Mouse (Mus musculus) G1E (cell line): Measurements from ENCODE around the gene Prr15l. TPM values are rescaled to one million over a fixed set of nuclear protein-coding genes. Genes with fewer than 3 reads are reported as not detected.

Experiments used
- ATAC-seq: 2 replicates; pipeline ENCODE4 v1.8.0; 2016; ENCODE audit warnings: mild to moderate bottlenecking; ENCODE audit not compliant: insufficient number of reproducible peaks, poor library complexity, low FRiP score, severe bottlenecking; ENCODE audit errors: extremely low read depth
- DNase-seq: peaks from one replicate; pipeline ENCODE4 v3.0.0; 2012; ENCODE audit warnings: low spot score
- H3K27me3 ChIP-seq: 2 replicates; pipeline ENCODE4 v1.6.1; 2012; ENCODE audit warnings: mild to moderate bottlenecking, low read length, inconsistent platforms; ENCODE audit not compliant: insufficient read depth
- H3K36me3 ChIP-seq: replicated peaks from 2 replicates; pipeline ENCODE3; 2012; ENCODE audit warnings: mild to moderate bottlenecking, inconsistent platforms
- H3K4me1 ChIP-seq: 2 replicates; pipeline ENCODE4 v1.6.1; 2012; ENCODE audit warnings: low read depth, low read length, inconsistent platforms, mixed read lengths; ENCODE audit not compliant: insufficient read depth
- H3K4me3 ChIP-seq: 2 replicates; pipeline ENCODE4 v1.5.1; 2012; ENCODE audit warnings: low read depth, mild to moderate bottlenecking, inconsistent platforms, low read length, moderate library complexity, mixed read lengths
- H3K9me3 ChIP-seq: replicated peaks from 2 replicates; pipeline ENCODE4 v1.6.1; 2012; ENCODE audit warnings: inconsistent platforms
- CTCF ChIP-seq: IDR thresholded peaks from 2 replicates; pipeline ENCODE4 v1.5.1; 2012; ENCODE audit warnings: low read depth, low read length, inconsistent platforms, mixed read lengths
- GATA1 ChIP-seq: IDR thresholded peaks from 2 replicates; pipeline ENCODE4 v1.6.1; 2012; ENCODE audit warnings: borderline replicate concordance, low read length, inconsistent platforms, mixed read lengths
- GATA2 ChIP-seq: IDR thresholded peaks from 2 replicates; pipeline ENCODE4 v1.6.1; 2012; ENCODE audit warnings: low read depth, low read length, inconsistent platforms, borderline replicate concordance
- POLR2AphosphoS5 ChIP-seq: IDR thresholded peaks from 2 replicates; pipeline ENCODE4 v1.6.1; 2012; ENCODE audit warnings: low read depth, low read length, inconsistent platforms; ENCODE audit not compliant: insufficient replicate concordance
- TAL1 ChIP-seq: conservative IDR thresholded peaks from 2 replicates; pipeline ENCODE4 v1.6.1; 2012; ENCODE audit warnings: low read depth, low read length, inconsistent platforms, mixed read lengths
- polyA plus RNA-seq: library from polyadenylated mRNA; stranded (reverse); fragments of >175 nt; gene quantifications from 2 replicates; pipeline ENCODE4 v1.2.3, GENCODE M21; 2012
- total RNA-seq, 2 experiments: library from RNA; stranded (forward) in 1 of 2; stranded (reverse) in 1 of 2; fragments of 200-1000 nt in 1 of 2; fragments of >200 nt in 1 of 2; fragmentation: Nextera tagmentation in 1 of 2; gene quantifications; 2 replicates each; pipeline ENCODE4 v1.2.3; 2014 to 2017

The Prr15l gene
- total RNA-seq (2014; fragmentation: Nextera tagmentation) (not detected in 2 replicates), total RNA-seq (2017) (0.05 and 0.17 TPM in 2 replicates), polyA plus RNA-seq (0.11 and 0.17 TPM in 2 replicates)

- TF ChIP-seq CTCF: no peak
- TF ChIP-seq POLR2AphosphoS5: no peak
- TF ChIP-seq GATA2: no peak
- no peak for TF ChIP-seq TAL1
- no peaks in the 10 kb centered on the region for H3K9me3 ChIP-seq
- peaks cover 12% of the 10 kb centered on the region for H3K27me3 ChIP-seq
- H3K4me3 ChIP-seq: no peak within 1 kb of the TSS
- ATAC-seq (no peak), DNase-seq (no peak)
- H3K36me3 ChIP-seq: no peaks in the 10 kb centered on the region
- peaks cover 85% of the 10 kb centered on the region for H3K4me1 ChIP-seq
These were observed at the start of gene Prr15l for GRCm38 (mm10) chr11:96928088-96928487. Prr15l (plus strand) TSS chr11:96928104.

DNA sequence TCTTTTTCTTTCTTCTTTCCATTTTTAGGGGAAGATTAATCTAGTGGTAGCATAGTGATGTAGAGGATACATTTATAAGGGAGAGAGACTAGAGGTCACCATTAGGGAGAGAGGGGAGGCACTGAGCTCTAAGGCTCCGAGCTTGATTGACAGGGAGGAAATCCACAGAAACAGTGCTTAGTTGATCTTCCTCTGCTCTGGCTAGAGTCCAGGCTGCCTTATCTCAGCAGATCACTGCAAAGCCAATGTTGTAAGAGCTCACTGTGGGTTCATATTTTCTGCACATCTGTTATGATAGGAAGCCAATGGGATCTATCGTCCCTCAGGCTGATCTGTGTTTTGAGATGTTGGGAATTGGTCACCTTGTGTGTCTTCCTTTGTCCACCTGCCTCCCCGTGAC is 49.2 kb upstream of the Prr15l start:
- H3K9me3 ChIP-seq: no peaks in the 10 kb centered on the region
- ATAC-seq: no peak
- peaks cover 69% of the 10 kb centered on the region for H3K27me3 ChIP-seq
- DNase-seq: no peak
- H3K4me1 ChIP-seq: peaks cover 3% of the 10 kb centered on the region; the same call in 1 of the 2 replicates
- H3K36me3 ChIP-seq: no peaks in the 10 kb centered on the region
- TF ChIP-seq GATA1 (no peak), POLR2AphosphoS5 (no peak), TAL1 (no peak), GATA2 (no peak), CTCF (no peak)
- H3K4me3 ChIP-seq: no peak overlapping the region

- no peaks in the 10 kb centered on the region for H3K9me3 ChIP-seq
- DNase-seq (no peak), ATAC-seq (no peak)
- peaks cover 3% of the 10 kb centered on the region; the same call in 1 of the 2 replicates for H3K4me1 ChIP-seq
- TF ChIP-seq TAL1 (no peak), GATA1 (no peak), GATA2 (no peak), POLR2AphosphoS5 (no peak), CTCF (no peak)
- peaks cover 70% of the 10 kb centered on the region for H3K27me3 ChIP-seq
- H3K36me3 ChIP-seq: no peaks in the 10 kb centered on the region
- no peak overlapping the region for H3K4me3 ChIP-seq
These were observed 48.5 kb upstream of the Prr15l start for GRCm38 (mm10) chr11:96879359-96879758.

- ATAC-seq: no peak
- Histone ChIP-seq H3K36me3 (no peaks in the 10 kb centered on the region), H3K9me3 (no peaks in the 10 kb centered on the region), H3K4me1 (peaks cover 3% of the 10 kb centered on the region; the same call in 1 of the 2 replicates), H3K27me3 (peaks cover 72% of the 10 kb centered on the region), H3K4me3 (no peak overlapping the region)
- no peak for TF ChIP-seq TAL1
- TF ChIP-seq GATA1: no peak
- no peak for TF ChIP-seq GATA2
- no peak for TF ChIP-seq CTCF
- TF ChIP-seq POLR2AphosphoS5: no peak
- no peak for DNase-seq
These were observed 47.6 kb upstream of the Prr15l start for GRCm38 (mm10) chr11:96880296-96880695.

DNA sequence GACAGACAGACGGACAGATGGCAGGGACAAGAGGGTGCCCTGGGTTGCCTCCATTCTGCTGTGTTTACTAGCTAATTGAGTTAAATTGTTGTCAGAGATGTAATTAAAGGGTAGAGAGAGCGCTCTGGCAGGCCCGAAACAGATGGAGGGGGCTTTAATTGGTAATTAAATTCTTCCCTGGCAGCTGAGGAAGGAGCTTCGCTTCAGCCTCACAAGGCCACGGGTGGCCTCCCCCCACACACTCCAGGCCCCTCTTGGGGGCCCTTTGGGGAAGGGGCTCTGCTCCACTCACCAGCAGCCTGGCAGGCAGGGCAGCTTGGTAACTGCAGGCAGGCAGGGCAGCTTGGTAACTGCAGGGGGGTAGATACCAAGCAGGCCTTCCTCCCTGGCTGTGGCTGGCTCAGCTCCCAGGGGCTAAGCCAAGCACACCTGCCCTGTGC is 42.0 kb upstream of the Prr15l start:
- no peak for TF ChIP-seq GATA2
- TF ChIP-seq POLR2AphosphoS5: no peak
- no peak for TF ChIP-seq TAL1
- TF ChIP-seq GATA1: no peak
- no peak for TF ChIP-seq CTCF
- peaks cover 68% of the 10 kb centered on the region for H3K27me3 ChIP-seq
- DNase-seq: no peak
- H3K4me1 ChIP-seq: 0 out of 2 replicates have a peak, but pooled peaks cover 4% of the 10 kb centered on the region
- ATAC-seq: no peak
- no peaks in the 10 kb centered on the region for H3K36me3 ChIP-seq
- H3K9me3 ChIP-seq: no peaks in the 10 kb centered on the region
- H3K4me3 ChIP-seq: no peak overlapping the region

GRCm38 (mm10) chr11:96886942-96887546 is 40.9 kb upstream of the Prr15l start:
- TF ChIP-seq CTCF (no peak), POLR2AphosphoS5 (no peak), TAL1 (no peak)
- Histone ChIP-seq H3K4me1 (0 out of 2 replicates have a peak, but pooled peaks cover 4% of the 10 kb centered on the region), H3K36me3 (no peaks in the 10 kb centered on the region), H3K9me3 (no peaks in the 10 kb centered on the region), H3K27me3 (peaks cover 75% of the 10 kb centered on the region), H3K4me3 (no peak overlapping the region)
- ATAC-seq: no peak
- DNase-seq: no peak

DNA sequence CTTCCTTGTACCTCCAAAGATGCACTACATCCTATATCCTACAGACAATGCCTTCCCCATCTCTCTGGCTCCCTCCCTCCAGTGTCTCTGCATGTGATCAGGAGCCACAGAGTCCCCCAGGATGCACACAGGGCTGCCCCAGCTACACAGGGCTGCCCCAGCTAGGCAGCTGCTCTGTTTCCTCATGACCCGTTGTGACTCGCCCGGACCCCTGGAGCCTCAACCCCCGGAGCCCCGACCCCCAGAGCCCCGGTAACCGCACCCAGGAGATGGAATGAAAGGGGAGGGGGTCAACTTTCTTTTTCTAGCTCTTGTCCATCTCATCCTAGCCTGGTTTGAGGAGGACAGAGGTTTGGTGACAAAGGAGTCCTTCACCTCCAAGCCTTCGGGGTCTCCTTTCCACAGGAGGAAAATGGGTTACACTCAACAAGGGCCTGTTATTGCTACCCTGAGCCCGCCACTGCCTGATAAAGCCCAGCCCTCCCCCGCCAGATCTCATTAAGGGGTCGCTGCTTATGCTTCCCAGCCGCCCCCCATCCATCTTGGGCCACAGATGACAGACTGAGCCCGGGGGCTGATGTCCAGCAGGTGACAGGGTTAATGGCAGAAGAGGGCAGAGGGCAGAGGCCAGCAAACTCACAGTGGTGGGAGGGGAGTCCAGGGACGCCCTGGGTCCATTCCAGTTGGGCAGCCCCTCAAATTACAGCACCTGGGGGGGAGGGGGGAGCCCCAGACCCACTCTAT is 35.9 kb upstream of the Prr15l start:
- no peaks in the 10 kb centered on the region for H3K36me3 ChIP-seq
- TF ChIP-seq CTCF: no peak
- TF ChIP-seq GATA2: no peak
- no peak for TF ChIP-seq TAL1
- TF ChIP-seq POLR2AphosphoS5: no peak
- TF ChIP-seq GATA1: no peak
- ATAC-seq (no peak), DNase-seq (no peak)
- H3K27me3 ChIP-seq: peaks cover 53% of the 10 kb centered on the region
- H3K4me1 ChIP-seq: 0 out of 2 replicates have a peak, but pooled peaks cover 1% of the 10 kb centered on the region
- H3K4me3 ChIP-seq: no peak overlapping the region
- H3K9me3 ChIP-seq: no peaks in the 10 kb centered on the region
